8 mouse cellular contexts compared by ENCODE assay signal in the genomic region with DNA sequence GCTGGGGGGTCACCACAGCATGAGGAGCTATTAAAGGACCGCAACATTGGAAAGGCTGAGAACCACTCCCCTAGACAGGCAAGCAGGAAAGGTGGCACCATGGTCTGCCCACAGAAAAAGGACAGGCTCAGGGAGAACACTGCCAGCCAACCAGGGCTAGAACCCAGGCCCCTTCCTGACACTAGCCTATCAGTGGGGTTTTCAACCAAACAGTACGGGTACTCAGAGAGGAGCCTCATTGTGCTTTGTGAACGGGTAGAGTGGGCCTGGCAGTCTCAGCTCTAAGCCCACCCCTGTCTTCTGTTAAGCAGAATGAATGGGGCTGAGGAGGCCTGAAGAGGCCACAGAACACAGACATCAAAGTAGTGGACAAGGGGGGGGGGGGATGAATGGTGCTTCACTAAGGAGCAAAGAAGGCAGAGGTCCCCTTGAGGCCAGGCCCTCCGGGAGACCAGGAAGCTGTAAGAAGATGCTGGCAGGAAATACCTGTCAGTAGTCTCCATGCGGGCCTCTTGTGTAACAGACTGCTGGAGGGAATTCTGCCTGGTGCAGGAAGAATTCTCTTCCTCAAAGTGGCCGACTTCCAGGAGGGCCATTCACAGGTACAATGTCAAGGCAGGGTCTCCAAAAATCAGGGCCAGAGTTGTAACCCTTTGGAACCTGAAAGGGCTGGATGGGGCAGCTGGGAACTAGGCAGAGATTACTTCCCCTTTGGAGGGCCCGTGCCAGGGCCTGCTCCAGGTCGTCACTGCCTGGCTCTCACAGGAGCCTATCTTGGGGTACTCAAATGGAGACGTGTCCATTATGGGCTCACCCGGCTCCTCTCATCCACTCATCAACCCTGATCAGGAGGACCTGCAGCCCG. TPM values are rescaled to one million over a fixed set of nuclear protein-coding genes. Genes with fewer than 3 reads are reported as not detected.
DNase-seq lines count a peak whose midpoint lies in the region; ATAC-seq lines count a peak whose summit lies in the region.

A gene (plus strand): TSS at position 512 of the 865 bp plus-strand sequence.

- peak; percentile 20; the same call in 1 of the 2 replicates for ATAC-seq in common myeloid progenitor, adult 5-6 weeks (replicated peaks; ENCODE audit: low read depth, poor library complexity, severe bottlenecking)
- ATAC-seq in kidney, embryonic 15.5 days (replicated peaks; ENCODE audit: low FRiP score): peak; percentile 6
- ATAC-seq in megakaryocyte, adult 5-6 weeks (ENCODE audit: poor library complexity, severe bottlenecking): peak; percentile 30

- H3K9ac ChIP-seq in kidney, embryonic 15.5 days: peak within 1 kb of the TSS; percentile 78

- DNase-seq in right cerebral cortex, postnatal 10 days (ENCODE audit: low spot score in 2 of 2): peak; percentile 39 to 67
- no peak for DNase-seq in right cerebral cortex, adult 2 months (ENCODE audit: low spot score in 2 of 2)
- peak; percentile 32 to 39 for DNase-seq in heart, adult 18-20 months
- no peak for DNase-seq in urinary bladder, adult 18-20 months (ENCODE audit: low spot score in 2 of 2)
- DNase-seq in testis, postnatal 10 days (ENCODE audit: low spot score): no peak

- WGBS in kidney, embryonic 15.5 days: 20% methylated on average over 11 of the region's 11 CpGs

- H3K27me3 ChIP-seq in kidney, embryonic 15.5 days: peaks cover 5% of the 10 kb centered on the region; the same call in 1 of the 2 replicates

- peak within 1 kb of the TSS; percentile 79 for H3K4me3 ChIP-seq in kidney, embryonic 15.5 days (replicated peaks)

- H3K36me3 ChIP-seq in kidney, embryonic 15.5 days: peaks cover 2% of the 10 kb centered on the region; the same call in 1 of the 2 replicates

- H3K27ac ChIP-seq in kidney, embryonic 15.5 days: peak within 1 kb of the TSS; percentile 91

- H3K4me2 ChIP-seq in kidney, embryonic 15.5 days: peak within 1 kb of the TSS; percentile 77

- no peaks in the 10 kb centered on the region for H3K9me3 ChIP-seq in kidney, embryonic 15.5 days (replicated peaks)

- peaks cover 37% of the 10 kb centered on the region for H3K4me1 ChIP-seq in kidney, embryonic 15.5 days

RNA-seq across cellular contexts. Expression of the gene that starts here (rescaled TPM):
- total RNA-seq in common myeloid progenitor, adult 5-6 weeks (2017): 16.5 and 20.5 TPM in 2 replicates
- 10 to 100 TPM; 46.6 to 56.5 TPM for total RNA-seq in heart, adult 18-20 months (2021)
- polyA plus RNA-seq in kidney, embryonic 15.5 days (2015; fragmentation: Nextera tagmentation; extraction: Ambion mirVana): 46.1 and 52.5 TPM in 2 replicates
- 25.6 and 26.7 TPM in 2 replicates for total RNA-seq in megakaryocyte, adult 5-6 weeks (2015)
- total RNA-seq in megakaryocyte, adult 5-6 weeks (2017): 27.7 and 31.8 TPM in 2 replicates

Comparison
In these comparisons a context has a peak if more than half of its experiments do, and no peak if none do; other contexts are left out.
1. DNase-seq: peak in right cerebral cortex, postnatal 10 days (2 of 2) and heart, adult 18-20 months (2 of 2); none in right cerebral cortex, adult 2 months (0 of 2), urinary bladder, adult 18-20 months (0 of 2) and testis, postnatal 10 days (single experiment).
2. Peak in every context shown above with its lines, with median percentiles within 50 percentile points of each other: ATAC-seq.